Mouse (Mus musculus) megakaryocyte, embryonic 14.5 days (primary cell): ENCODE results near the gene Klf15.

Experiments used
- FLI1 ChIP-seq: IDR thresholded peaks from 2 replicates; pipeline ENCODE4 v1.6.1; 2012; ENCODE audit warnings: low read length, inconsistent platforms, mixed read lengths
- GATA1 ChIP-seq: IDR thresholded peaks from 3 replicates; pipeline ENCODE4 v1.6.1; 2012; ENCODE audit warnings: mixed read lengths, low read length, inconsistent platforms, borderline replicate concordance

- TF ChIP-seq GATA1 = no peak
- TF ChIP-seq FLI1 = no peak
Observed at GRCm38 (mm10) chr6:90508197-90508624, 45.8 kb downstream of the Klf15 start.
